Mouse (Mus musculus): Measurements from ENCODE around the gene Slc41a3.

DNA sequence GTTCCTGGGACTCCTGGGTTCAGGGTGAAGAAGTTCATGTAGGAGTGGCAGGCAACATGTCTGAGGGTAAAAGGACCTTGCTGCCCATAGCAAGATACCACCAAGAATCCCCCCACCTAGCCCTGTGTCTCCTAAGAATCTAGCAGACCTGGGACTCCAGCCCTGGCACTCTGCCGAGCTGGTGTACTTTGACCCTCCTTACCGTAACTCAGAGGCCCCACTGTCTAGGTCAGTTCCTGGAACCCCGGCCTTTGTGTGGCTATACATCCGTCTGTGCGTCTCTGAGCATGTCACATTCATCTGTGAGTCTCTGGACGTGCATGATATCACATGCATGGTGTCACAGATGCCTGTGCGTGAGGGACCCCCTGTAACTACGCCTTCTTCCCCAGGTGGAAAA, 34.1 kb upstream of the Slc41a3 start:
- TF ChIP-seq EP300 (optimal IDR thresholded peaks at IDR 0.05) (no peak), CTCF (IDR thresholded peaks at IDR 0.05; ENCODE audit: low read depth) (no peak)

Data from stomach, postnatal 0 days (tissue).